Mouse (Mus musculus) ES-CJ7 (cell line): ENCODE data around the gene Specc1l.

Experiments used
- DNase-seq: peaks from one replicate; pipeline ENCODE4 v3.0.0; 2011; ENCODE audit warnings: low read depth, low spot score

Gene Specc1l

DNA sequence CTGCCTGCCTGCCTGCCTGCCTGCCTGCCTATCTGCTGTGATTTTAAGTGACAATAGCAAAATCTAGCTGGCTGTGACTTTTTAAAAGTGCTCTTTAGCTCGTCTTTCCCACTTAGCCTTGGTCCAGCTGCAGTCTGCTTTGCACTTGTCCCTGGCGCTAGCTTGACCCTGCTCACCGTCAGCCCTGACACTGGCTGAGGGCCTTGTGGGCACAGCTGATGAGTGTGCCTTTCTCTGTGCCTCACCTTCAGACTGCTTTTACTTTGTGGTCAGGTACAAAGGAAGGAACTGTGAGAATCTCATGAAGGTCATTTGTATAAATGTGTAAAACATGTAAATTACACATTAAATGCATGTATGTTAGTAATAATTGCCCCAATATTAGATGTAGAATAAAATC, 12.3 kb downstream of the Specc1l start:
- DNase-seq: no peak

DNA sequence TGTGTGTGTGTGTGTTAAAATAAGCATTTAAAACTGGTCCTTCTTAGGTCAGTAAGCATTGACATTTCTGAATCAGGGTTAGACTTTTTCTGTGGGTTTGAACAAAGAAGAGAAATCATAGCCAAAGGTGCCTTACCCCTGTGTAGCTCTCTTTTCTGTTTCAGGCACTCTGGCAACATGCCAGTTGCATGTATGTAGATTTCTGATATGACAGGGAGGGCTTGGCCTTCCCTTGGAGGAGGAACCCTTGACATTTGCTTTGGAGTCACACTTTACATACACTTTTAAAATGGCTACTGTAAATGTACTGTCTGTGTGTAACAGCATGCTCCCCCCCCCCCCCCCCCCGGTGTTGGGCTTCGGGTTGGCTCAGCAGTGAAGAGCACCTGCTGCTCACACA, 12.8 kb downstream of the Specc1l start:
- no peak for DNase-seq

DNA sequence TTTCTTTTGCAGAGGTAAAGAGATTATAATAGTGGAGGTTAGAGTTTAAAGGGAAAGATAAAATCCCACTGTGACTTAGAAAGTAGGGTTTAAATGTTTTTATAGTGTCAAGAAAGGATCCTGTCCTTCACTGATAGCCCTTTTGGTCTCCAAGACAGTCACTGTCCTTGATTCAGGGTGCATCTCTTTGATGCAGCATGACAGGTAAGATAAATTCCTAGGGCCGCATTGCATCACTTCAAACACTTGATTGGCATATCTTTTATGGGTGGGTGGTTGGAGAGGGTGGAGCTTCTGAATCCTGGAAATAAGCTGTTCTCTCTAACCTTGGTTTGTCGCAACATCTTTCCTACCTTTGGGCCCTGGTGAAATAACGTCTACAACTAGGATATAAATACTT, 15.5 kb downstream of the Specc1l start:
- no peak for DNase-seq

DNA sequence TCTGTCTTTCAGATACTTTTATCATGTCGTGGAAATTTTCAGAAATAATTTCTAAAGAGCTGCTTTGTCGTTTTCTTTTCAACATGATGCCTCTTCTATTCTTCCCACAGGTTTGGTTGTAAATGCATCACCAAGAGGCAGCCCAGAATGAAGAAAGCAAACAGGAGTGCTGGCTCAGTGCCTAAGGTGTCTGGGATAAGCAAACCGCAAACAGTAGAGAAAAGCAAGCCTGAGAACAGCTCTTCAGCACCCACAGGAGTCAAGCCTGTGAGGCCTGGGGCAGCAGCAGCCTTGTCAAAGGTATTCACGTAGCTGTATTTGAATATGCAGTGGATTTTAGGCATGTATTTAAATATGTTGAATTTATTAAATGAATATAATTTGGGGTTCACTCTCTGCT, 18.7 kb downstream of the Specc1l start:
- DNase-seq: no peak

DNA sequence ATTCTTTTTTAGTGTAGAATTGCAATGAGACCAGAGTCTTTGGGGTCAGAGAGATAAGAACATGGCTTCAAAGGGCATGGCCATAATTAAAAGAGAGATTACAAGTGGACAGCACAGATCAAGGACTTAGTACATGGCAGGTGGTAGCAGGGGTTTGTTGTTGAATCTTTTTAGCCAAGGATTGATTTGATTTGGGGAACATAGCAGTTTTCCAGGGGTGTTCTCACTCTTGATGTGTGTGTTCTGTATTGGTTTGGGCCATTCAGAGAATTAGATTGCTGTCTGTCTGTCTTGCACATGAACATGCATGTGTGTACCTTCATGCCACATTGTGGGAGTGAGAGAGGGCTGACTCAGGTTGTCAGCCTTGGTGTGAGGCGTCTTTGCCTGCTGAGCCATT, 20.0 kb downstream of the Specc1l start:
- DNase-seq: no peak

DNA sequence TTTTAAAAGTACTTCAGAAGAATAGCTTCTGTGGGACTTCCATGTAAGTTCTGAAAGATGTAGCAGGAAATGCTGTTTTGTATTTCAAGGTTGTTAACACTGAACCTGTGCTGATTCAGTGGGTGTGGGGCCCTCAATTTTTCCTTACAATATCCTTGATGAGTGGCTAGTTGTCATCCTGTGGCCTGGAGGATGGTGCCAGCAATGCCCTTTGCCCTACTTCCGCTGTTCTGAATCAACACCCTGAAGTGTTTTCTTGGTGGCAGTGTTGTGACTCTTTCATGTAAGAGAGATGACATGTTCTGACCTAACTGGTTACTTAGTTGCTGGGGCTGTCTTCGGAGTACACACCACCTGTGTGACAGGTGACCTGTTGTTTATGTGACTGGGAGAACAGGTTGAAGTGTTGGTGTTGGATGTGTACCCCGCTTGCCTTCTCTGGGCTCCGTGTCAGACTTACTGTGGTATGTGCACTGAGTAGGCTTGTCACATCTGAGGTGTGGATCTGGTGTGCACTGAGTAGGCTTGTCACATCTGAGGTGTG, 20.8 kb downstream of the Specc1l start:
- no peak for DNase-seq

DNA sequence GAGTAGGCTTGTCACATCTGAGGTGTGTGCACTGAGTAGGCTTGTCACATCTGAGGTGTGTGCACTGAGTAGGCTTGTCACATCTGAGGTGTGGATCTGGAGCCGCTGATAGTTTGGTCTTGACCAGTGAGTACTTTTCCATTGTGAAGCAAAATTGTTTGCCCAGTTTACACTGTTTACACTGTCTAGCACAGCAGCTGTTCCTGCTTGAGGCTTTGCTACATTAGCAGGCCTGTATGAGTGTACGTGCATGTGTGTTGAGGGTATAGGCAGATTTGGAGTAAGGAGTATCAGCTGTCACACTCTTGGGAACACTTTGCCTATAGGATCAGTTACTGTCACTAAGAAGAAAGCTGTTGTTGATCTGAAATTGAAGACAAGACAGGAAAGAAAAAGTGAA, 21.6 kb downstream of the Specc1l start:
- DNase-seq: no peak

DNA sequence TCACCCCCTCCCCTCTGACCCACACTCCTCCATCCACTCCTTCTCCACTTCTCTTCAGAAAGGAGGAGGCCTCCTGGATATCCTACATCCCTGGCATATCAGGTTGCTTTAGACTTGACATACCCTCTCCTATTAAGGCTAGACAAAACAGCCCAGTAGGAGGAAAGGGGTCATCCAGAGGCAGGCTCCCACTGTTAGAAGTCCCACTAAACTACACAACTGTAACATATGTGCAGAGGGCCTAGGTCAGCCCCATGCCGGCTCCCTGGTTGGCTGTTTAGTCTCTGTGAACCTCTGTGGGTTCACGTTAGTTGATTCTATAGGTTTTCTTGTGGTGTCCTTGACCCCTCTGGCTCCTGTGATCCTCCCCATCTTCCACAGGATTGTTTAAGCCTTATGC, 23.9 kb downstream of the Specc1l start:
- DNase-seq: no peak

DNA sequence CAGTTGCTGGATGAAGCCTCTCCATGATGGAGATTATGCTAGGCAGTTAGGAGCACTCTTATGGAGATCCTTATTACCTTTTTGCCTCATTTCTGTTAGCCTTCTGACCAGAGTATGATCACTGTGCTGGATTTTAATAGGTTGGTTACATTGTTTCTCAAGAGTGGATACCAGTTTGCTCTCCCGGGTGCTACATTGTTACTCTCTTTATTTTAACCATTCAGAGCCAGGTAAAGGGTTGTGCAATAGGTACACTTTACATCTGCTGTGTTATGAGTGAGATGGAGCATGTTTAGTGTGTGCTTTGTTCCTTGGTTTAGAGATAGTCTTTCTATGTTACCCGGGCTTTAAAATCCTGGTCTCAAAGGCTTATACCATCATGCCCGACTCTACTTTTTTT, 24.3 kb downstream of the Specc1l start:
- DNase-seq: no peak

DNA sequence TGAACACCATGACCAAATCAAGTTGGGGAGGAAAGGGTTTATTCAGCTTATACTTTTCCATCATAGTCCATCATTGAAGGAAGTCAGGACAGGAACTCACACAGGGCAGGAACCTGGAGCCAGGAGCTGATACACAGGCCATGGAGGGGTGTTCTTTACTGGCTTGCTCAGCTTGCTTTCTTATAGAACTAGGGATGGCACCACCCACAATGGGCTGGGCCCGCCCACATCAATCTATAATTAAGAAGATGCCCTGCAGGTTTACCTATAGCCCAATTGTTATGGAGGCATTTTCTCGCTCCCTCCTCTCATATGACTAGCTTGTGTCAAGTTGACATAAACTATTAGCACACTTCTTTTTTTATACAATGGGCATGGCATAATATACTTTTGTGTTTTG, 25.3 kb downstream of the Specc1l start:
- DNase-seq: no peak

DNA sequence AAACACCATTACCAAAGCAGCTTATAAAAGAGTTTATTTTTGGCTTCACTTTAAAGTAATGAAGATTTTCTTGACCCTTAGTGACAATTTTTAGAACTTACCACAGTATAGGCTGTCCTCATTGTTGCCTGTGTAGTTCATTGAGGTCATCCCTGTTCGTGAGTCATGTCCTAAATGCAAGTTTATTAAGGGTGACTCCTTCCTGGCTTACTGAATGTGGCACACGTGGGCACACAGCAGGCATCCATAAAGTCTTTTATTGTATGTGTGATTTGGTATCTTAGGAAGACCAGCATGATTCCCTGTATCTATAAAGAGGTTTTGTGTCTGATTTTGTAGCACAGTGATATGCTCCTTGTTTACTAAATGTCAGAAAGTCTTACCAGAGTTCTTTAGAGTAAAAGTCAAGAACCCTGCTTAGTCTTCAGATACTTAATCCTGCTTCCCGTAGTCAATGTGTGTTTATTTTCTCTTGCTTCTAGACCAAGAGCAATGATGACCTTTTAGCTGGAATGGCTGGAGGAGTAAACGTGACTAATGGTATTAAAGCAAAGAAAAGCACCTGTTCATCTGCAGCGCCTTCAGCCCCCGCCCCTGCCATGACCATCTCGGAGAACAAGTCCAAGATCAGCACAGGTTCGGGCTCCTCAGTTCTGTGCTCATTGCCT, 28.8 kb downstream of the Specc1l start:
- DNase-seq: no peak

DNA sequence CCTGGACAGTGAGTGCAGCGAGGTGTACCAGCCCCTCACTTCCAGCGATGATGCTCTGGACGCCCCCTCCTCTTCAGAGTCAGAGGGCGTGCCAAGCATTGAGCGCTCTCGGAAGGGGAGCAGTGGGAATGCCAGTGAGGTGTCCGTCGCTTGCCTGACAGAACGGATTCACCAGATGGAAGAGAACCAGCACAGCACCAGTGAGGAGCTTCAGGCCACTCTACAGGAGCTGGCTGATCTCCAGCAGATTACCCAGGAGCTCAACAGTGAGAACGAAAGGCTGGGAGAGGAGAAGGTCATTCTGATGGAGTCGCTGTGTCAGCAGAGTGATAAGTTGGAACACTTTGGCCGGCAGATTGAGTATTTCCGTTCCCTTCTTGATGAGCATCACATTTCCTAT, 33.9 kb downstream of the Specc1l start:
- no peak for DNase-seq

DNA sequence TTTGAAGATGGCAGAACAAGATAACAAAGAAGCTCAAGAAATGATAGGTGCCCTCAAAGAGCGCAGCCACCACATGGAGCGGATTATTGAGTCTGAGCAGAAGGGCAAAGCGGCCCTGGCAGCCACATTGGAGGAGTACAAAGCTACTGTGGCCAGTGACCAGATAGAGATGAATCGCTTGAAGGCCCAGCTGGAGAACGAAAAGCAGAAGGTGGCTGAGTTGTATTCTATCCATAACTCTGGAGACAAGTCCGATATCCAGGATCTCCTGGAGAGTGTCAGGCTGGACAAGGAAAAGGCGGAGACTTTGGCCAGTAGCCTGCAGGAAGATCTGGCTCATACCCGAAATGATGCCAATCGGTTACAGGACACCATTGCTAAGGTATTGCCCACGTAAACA, 34.5 kb downstream of the Specc1l start:
- DNase-seq: no peak

DNA sequence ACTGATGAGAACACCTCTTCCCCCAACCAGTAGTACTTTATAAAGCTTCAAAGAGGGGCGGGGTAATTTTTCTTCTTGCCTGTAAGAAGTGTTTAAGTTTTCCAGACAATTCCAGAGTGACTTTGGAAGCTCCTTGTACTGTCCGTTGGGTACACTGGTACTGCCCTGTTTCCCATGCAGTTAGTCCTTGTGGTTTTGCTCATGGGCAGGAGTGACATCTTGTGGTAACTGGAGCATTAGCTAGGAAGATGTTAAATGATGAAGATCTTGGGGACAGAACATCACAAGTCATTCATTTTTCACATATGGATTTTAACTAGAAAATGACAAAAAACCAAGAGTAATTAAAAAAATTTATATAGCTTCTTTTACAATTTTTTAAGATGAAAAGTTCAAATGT, 39.1 kb downstream of the Specc1l start:
- DNase-seq: no peak

DNA sequence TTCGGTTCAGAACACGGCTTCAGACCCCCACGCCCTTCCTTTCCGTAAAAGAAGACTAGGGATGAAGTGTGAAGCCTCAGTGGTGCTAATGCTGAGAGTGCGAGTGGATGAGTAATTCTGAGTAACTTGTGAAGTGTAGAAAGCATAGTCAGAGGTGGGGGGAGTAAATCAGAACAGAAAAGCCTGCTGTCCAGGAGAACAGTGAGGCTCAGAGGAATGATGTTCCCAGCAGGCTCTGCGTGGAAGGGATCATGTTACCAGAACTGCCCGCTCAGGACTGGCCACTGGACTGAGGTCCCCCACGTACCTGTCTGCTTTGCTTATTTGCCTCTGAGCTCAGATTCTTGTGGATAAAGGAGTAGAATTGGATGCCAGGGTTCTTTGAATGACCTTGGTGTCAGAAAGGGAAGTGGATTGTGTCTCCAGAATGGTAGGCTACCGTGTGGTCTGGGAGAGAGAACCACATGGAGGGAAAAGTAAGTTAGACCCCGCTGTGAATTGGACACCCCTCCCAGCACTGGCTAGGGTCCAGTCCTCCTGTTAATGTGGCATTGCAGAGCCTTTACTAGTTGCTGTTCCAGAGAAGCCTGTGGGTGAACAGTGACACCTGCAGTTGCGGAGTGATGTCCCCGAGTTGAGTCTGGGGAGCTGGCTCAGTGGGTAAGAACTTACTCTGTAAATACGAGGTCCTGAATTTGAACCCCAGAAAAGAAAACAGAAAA, 40.6 kb downstream of the Specc1l start:
- no peak for DNase-seq

DNA sequence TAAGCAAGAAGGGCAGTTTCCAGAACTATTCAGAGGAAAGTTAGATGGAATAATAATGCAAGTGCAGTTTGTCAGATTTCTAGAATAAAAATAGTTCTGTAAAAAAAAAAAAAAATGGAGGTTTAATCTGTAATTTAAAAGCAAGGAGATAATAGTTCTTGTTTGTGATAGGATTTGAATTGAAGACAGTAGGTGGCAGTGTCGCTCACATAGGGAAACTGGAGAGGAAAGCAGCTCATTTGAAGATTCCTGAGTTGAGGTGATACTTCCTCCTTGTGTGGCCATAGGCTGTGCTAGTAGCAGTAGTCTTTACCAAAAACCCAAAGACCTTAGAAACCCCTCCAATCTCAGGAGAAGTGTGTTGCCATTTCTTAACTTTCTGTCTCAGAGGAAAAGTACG, 43.2 kb downstream of the Specc1l start:
- peak; percentile 38 for DNase-seq

DNA sequence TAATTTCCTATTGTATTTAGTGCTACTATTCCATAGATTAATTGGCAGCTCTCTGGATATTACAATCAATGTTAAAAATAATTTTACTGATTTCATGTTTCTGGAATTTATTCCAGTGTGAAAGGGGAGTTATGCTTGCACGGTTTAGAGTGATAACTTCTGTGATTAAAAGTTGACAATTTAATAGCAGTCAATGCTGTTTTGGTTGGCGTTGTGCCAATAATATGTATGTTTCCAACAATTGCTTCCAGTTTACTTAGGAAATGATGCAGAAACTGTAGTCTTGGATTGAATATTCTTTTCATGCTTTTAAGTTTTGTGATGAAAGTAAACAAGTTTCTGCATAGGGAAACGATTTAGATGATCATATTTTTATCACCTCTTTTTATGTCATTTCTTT, 45.5 kb downstream of the Specc1l start:
- DNase-seq: no peak

DNA sequence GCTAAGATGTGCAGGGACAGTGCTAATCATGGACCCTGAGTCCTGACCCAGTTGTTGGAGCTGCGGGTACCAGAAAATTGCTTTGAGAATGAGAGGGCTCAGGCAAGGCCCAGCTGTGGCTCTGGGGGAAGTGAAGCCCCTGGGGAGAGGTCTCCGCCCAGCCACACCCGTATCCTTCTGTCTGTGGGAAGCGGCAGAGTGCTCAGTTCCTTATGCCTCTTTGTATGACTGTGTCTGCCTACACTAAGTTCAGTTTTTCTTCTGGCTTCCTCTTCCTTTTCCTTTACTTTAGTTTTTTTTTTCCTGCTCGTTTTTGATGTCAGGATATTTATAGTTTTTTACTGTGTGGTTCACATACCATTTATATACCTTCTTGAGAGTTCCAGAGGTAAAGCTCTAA, 46.4 kb downstream of the Specc1l start:
- peak; percentile 21 for DNase-seq

DNA sequence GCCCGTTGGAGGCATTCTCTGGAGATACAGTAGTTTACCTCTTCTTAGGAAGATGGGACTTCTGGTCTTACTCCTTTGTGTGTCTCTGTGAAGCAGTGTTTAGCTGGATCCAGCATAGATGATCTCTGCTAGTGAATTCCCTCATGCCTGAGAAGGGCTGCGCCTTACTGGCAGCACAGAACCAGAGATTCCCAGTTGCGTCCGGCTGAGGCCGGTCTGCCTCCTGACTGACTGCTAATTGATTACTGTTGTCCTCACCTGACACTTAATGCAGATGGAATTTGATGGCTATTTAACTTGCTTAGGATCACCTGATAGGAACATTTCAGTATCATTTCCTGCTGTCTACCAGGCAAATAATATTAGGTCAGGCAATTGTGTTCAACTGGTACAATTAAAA, 49.4 kb downstream of the Specc1l start:
- peak; percentile 85 for DNase-seq

DNA sequence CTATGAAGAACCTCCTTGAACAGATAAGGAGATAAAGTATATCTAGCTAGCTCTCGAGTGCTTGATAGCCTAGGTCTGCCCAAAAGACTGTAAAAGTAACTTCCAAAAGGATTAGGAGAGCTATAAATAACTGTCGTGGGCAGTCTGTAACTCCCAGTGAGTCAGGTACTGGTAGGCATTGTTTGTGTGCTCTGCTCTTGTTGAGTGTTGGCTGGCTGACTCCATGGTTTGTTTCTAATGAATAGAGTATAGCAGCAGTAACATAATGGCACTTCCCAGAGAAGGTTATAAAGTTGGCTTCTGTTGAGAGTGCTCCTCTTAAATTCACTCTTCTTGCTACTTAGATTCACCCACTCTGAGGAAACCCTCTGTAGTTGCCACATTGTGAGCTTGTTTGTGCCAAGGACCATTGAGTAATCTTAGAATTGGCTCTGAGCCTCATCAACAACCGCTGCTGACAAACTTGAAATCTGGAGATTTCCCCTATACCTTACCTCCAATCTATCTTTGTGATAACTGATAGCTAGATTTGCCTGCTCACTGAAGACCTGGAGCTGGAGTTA, 53.2 kb downstream of the Specc1l start:
- DNase-seq: no peak

DNA sequence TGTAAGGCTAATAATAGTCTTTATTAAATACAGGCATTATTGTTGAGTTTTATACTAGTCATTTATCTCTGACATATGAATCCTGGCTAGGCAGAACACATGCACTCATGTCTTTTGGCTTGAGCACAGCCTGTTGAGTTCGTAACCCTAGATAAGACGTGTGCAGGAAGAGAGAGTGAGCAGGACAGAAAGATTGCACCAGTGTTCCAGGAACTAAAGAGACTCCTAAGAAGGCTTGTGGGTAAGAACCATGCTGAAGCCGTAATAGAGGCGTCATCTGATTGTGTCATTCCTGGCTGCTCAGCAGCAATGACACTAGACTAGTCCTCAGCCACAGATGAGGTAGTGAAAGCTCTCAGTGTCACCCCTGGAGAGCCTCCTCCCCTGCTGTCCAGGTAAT, 61.1 kb downstream of the Specc1l start:
- no peak for DNase-seq

DNA sequence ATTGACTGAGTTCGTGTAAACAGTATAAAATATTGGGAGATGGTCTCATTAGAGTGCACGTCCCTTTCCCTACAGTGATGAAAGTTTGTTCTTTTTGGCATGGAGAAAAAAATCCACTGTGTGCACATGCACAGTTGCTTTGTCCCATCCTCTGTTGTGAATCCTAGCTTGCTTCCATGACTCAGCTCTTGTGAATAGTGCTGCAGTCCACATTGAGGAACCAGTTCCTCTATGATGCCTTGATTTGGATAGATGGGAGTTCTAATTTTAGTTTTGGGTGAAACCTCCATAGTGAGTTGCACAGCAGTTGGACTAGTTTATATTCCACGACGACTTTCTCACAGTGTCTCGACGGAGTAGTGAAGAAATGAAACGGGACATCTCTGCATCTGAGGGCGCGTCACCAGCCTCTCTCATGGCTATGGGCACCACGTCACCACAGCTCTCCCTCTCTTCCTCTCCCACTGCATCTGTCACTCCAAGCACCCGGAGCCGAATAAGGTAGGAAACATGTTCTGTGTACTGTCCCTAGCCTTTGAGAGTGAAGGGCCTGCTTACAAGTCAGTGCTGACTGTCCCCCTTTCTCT, 64.6 kb downstream of the Specc1l start:
- DNase-seq: no peak

DNA sequence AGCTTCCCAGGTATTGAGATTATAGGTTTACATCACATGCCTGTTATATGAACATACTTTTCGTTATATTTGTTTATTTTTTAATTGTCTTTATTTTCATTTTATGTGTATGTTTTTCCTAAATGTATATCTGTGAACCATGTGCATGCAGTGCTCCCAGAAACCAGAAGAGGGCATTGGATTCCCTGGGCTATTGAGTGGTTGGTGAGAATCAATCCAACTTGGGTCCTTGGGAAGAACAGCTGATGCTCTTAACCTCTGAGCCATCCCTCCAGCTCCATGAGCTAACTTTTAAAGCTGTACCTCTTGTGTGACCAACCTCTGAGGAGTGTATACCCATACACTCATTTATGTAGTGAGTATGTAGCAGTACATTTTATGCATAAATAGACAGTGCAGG, 65.6 kb downstream of the Specc1l start:
- peak; percentile 17 for DNase-seq
